Mouse (Mus musculus): Measurements from ENCODE around the gene Cldn20.

The Cldn20 gene

DNA sequence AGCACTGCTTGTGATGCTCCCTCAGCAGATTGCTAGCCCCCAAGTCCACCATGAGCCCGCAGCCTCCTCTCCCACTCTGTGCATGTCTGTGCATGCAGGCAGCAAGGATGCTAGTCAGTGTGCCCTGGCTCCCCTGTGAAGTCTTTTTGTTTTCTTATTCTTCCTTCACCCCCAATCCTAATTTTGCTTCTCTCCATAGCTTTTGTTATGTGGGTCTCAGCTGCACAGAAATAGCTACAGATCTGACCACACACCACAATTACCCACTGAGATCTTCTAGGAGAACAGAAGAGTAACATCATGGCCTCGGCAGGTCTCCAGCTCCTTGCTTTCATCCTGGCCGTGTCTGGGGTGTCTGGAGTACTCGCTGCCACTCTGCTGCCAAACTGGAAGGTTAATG lies at the start of gene Cldn20:
Gene Cldn20 (plus strand): TSS at position 301 of the 400 bp plus-strand sequence.
- DNase-seq (ENCODE audit: low spot score in 2 of 2) = no peak

DNA sequence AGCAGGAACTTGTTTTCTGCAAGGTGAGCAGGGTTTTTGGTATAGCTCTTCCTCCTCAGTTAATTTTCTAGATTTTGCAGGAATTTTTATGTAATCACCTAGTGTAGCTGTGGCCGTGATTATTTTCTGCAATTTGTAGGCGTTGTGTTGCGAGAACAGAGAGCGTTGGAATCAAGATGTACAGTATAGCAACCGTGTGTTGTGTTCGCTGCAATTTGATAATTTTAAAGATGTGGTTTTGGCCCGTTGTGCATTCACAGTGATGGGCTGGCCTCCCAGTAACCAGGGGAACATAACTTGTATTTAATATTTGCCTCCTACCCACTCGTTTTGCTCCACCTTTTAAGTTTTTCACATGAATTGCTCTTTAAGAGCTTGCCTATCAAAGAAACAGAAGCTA lies 49.3 kb upstream of the Cldn20 start:
- no peak for DNase-seq (ENCODE audit: low spot score in 2 of 2)

DNA sequence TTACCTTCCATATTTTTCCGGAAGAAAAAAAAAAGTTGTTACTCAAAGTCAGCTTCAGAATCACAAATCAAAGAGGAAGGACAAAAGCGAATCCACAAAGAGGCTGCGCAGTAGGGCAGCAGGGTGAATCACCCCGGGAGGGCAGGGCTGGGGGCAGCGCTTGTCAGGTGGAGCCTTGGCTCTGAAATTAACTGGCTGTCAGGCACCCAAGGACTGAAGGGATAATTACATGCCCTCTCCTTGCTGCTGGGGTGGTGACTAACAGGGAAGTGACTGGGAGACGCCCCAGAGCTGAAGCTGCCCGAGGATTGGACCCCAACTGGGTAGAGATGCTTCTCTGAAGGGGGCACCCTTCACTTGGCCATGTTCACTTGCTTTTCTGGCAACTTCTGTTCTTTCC lies 46.5 kb upstream of the Cldn20 start:
- DNase-seq (ENCODE audit: low spot score in 2 of 2) = no peak

DNA sequence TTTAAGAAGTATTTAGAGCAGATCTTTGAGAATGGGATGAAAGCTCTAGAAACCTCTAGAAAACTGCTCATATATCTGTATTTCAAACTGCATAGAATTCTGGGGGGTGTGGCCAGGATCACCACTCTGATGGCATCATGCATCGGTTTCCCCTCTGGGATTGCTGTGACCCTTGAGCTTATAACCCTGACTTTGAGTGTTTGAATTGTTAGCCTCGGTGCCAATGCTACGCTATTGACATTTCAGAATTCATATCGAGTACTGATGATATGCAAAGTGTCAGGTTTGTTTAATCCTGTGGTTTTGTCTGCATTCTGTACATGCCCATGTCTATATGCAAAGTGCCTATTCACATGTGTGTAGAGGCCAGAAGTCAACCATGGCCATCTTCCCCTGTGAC lies 45.1 kb upstream of the Cldn20 start:
- no peak for DNase-seq (ENCODE audit: low spot score in 2 of 2)

GRCm38 (mm10) chr17:3487721-3488601 lies 44.4 kb upstream of the Cldn20 start:
- no peak for DNase-seq (ENCODE audit: low spot score in 2 of 2)

GRCm38 (mm10) chr17:3490216-3490895 lies 42.0 kb upstream of the Cldn20 start:
- no peak for DNase-seq (ENCODE audit: low spot score in 2 of 2)

GRCm38 (mm10) chr17:3491065-3491464 lies 41.3 kb upstream of the Cldn20 start:
- DNase-seq (ENCODE audit: low spot score in 2 of 2) = no peak

DNA sequence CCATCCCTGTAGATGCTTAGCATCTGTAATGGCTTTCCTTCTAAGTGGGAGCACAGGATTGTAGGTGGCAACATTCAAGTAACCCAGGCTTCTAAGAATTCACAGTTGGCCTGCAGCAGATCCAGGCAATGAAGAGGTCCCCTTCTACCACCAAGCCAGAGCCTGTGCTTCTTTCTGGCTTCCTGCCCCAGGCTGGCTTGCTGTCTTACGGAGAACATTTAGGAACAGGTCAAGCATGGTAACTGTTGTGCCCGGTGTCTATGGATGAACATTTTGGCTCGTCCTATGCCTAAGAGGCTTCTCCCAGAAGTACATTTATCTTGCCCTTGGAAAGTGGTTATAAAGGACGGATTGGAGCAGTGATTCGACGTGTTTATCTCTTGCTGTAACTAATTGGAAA lies 40.7 kb upstream of the Cldn20 start:
- no peak for DNase-seq (ENCODE audit: low spot score in 2 of 2)

- no peak for DNase-seq (ENCODE audit: low spot score in 2 of 2)
Observed at GRCm38 (mm10) chr17:3495576-3495975, 36.8 kb upstream of the Cldn20 start.

GRCm38 (mm10) chr17:3496080-3496479 lies 36.3 kb upstream of the Cldn20 start:
- no peak for DNase-seq (ENCODE audit: low spot score in 2 of 2)

DNA sequence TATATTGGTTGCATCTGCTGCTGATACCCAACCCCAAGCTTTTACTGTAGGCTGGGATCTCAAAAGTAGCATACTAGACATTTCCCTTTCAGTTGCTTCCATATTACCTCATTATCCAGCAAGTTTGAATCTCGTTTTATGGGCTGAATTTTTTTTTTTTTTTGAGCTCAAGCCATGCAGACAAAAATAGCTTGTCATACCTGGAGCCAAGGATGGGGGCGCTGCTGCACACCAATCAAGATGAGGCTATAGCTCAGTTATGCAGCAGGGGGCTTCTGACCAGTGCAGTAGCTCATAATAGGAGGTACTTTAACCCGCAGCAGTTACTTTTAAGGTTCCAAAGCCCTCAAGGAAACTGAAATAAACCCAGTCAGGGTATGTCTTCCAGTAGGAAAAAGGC lies 34.3 kb upstream of the Cldn20 start:
- DNase-seq (ENCODE audit: low spot score in 2 of 2) = no peak

DNA sequence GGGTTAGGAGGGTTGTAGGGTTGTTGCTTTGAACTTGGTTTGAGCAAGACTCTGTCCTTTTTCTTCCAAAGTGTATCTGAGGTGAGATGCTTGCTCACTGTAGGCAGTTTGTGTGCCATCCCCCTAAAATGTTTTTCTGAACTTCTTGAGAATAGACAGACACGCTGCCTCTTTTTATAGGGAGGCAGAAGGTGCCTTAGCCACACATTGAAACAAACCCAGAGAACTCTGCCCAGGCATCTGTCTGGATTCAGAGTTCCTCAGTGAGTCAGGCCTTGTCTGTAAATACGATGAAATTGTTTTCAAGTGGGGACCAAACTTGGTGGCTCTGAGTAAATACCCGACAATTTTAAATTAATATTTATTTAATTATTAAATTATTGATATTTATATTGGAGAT lies 33.8 kb upstream of the Cldn20 start:
- DNase-seq (ENCODE audit: low spot score in 2 of 2) = no peak

DNA sequence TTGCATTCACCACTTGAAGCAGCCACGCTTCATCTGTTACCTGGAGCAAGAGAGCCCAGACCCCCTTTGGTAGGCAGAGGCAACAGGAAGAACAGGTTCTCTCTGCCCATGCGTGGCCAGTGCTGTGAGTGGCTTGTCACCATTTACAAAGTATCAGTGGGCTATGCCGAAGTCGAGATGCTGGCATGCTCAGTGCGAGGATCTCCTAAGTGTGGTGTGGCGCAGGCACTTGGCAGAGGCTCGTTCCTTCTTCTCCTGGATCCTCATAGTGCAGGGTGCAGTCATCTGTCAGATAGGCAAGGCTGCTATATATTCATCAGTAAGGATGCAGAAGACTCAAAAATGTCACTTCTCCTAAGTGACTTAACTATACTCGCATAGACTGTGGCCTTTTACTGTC lies 32.9 kb upstream of the Cldn20 start:
- no peak for DNase-seq (ENCODE audit: low spot score in 2 of 2)

GRCm38 (mm10) chr17:3500076-3500475 lies 32.3 kb upstream of the Cldn20 start:
- DNase-seq (ENCODE audit: low spot score in 2 of 2) = no peak

GRCm38 (mm10) chr17:3500936-3501335 lies 31.4 kb upstream of the Cldn20 start:
- no peak for DNase-seq (ENCODE audit: low spot score in 2 of 2)

DNA sequence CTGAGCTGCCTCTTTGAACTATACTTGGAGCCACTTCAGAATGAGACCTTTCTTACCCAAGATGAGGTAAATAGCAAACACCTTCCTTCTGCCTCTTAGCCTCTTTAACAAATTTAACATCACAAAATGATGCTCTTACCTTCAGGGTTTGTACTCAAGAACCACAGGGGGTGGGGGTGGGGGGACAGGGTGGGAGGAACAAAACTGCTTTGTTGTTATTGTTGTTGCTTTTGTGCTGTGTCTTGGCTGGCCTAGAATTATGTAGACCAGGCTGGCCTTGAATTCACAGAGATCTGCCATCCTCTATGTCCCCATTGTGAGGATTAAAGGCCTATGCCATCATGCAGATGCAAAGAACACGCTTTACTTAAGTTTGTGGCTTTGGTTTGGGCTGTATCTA lies 26.6 kb upstream of the Cldn20 start:
- no peak for DNase-seq (ENCODE audit: low spot score in 2 of 2)

- no peak for DNase-seq (ENCODE audit: low spot score in 2 of 2)
Observed at GRCm38 (mm10) chr17:3506508-3506907, 25.8 kb upstream of the Cldn20 start.

DNA sequence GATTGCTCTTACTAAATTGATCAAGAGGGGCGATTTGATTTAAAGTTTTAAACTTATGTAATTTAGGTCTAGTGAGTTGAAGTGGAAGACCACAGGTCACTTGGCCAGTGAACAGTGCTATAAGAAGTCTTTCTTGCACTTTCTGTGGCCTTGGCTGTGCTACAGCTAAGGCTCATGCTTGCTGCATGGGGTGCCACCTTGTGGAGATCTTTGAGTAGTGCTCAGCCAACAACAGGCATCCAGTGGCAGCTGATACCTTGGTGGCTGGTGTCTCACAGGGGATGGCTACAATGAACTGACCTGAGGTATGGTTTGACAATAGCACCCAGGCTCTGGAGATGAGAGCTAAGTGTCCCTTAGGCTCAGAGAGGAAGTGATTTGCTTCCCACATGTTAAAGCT lies 22.5 kb upstream of the Cldn20 start:
- peak; percentile 7 to 26 for DNase-seq (ENCODE audit: low spot score in 2 of 2)

DNA sequence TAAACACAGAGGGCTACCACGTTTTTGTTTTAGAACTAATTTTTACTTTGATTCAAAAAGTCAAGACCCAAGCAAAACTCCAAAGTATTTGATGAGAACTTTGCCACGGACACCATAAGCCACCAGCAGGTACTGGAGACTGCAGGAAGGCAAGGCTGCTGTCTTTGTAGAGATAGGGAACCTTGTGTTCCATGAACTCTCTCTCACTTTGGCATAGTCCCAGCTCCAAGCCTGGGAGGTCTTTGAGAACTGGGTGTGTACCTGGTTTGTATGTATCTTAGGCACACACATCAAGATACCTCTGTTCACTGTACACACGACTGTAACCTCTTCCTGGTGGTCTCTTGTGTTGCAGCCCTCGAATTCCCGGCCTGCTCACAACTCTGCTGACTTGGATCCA lies 18.0 kb upstream of the Cldn20 start:
- DNase-seq (ENCODE audit: low spot score in 2 of 2) = no peak

DNA sequence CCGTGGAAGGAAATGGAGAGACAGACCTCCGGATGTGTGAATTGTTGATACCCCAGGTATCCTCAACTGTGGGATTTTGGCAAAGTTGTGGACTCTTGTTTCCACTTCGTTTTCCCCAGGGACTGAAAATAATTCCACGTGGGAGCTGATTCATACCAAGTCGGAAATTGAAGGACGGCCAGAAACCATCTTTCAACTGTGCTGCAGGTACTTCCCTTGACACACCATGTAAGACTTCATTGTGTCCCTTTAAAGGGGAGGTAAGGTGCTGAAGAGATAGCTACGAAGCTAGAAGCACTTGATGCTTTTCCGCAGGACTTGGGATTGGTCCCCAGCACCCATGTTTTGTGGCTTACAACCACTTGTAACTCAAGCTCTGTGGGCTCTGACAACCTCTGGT lies 16.5 kb upstream of the Cldn20 start:
- DNase-seq (ENCODE audit: low spot score in 2 of 2) = no peak

DNA sequence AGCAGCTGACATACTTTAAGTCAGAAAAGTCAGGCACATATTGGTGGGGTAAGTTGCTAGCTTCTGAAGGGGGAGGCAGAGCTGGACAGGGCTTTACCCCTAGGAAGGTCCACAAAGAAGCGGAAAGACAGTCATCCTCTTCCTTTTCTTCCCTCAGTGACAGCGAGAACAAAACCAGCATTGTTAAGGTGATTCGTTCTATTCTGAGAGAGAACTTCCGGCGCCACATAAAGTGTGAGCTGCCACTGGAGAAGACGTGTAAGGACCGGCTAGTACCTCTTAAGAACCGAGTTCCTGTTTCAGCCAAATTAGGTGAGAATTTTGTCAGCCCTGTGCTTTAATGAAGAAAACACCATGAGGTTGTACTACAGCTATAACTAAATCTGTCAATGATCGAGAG lies 15.9 kb upstream of the Cldn20 start:
- no peak for DNase-seq (ENCODE audit: low spot score in 2 of 2)

- no peak for DNase-seq (ENCODE audit: low spot score in 2 of 2)
Observed at GRCm38 (mm10) chr17:3520344-3520743, 12.0 kb upstream of the Cldn20 start.

DNA sequence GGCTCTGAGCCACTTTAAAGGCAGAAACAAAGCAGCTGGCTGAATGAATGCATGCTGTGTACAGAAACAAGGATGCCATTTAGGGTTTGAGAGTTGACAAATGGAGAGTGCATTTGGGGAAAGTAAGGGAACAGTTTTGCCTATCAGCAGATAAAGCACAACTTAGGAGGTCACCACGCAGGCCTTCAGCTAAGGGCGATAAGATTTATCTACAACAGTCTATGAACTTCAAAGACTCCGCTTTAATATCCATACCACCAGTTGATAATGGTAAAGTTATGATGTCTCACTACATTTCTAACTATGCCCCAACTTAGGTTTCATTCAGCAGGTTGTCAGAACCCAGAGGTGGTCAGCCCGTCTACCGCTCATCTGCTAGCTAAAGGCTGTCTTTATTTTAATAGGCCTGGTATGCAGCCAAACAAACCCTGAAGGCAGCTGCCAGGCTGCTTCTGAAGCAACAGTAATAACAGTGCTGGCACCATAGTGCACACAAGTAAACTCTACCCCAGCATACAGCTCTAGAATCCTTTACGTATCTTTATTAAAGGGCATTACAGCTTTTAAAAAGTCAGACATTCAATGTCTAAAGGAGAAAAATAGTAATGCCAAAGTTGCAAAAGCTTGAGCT lies 4.4 kb upstream of the Cldn20 start:
- DNase-seq (ENCODE audit: low spot score in 2 of 2) = no peak
